Mouse (Mus musculus) limb, embryonic 12.5 days (tissue): ENCODE data around the gene Mylip. TPM values are rescaled to one million over a fixed set of nuclear protein-coding genes. Genes with fewer than 3 reads are reported as not detected.

Source experiments
- ATAC-seq: fragments of 200-750 bp; cut with Nextera tagmentation; 2 replicates; pipeline ENCODE4 v1.8.0; 2017; ENCODE audit warnings: low read depth, moderate TSS enrichment; ENCODE audit not compliant: insufficient number of reproducible peaks, insufficient read depth, low FRiP score, low TSS enrichment
- H3K27ac ChIP-seq: fragments of 300-500 bp; sonication (generic); 2 replicates; pipeline ENCODE4 v1.5.1; 2016; ENCODE audit warnings: mild to moderate bottlenecking, moderate library complexity
- H3K27me3 ChIP-seq: fragments of 300-500 bp; sonication (generic); 2 replicates; pipeline ENCODE4 v1.6.1; 2016; ENCODE audit warnings: mild to moderate bottlenecking, moderate library complexity
- H3K36me3 ChIP-seq: fragments of 300-500 bp; sonication (generic); 2 replicates; pipeline ENCODE4 v1.6.1; 2016; ENCODE audit warnings: mild to moderate bottlenecking, moderate library complexity
- H3K4me1 ChIP-seq: fragments of 300-500 bp; sonication (generic); replicated peaks from 2 replicates; pipeline ENCODE4 v1.6.1; 2016
- H3K4me2 ChIP-seq: fragments of 300-500 bp; sonication (generic); 2 replicates; pipeline ENCODE4 v1.6.1; 2016; ENCODE audit warnings: mild to moderate bottlenecking, moderate library complexity
- H3K4me3 ChIP-seq: fragments of 300-500 bp; sonication (generic); replicated peaks from 2 replicates; pipeline ENCODE4 v1.5.1; 2016; ENCODE audit warnings: mild to moderate bottlenecking
- H3K9ac ChIP-seq: fragments of 300-500 bp; sonication (generic); replicated peaks from 2 replicates; pipeline ENCODE4 v1.6.1; 2016; ENCODE audit warnings: mild to moderate bottlenecking, moderate library complexity
- H3K9me3 ChIP-seq: fragments of 300-500 bp; sonication (generic); 2 replicates; pipeline ENCODE4 v1.6.1; 2016; ENCODE audit warnings: mild to moderate bottlenecking, moderate library complexity
- WGBS: fragments of 180-500 bp; shearing (Covaris S2); methylation state at CpG from one replicate; pipeline ENCODE4 v1.1.7; 2016; 5-methylcytosine and 5-hydroxymethylcytosine counted together
- polyA plus RNA-seq: library from polyadenylated mRNA; unstranded; fragments of >200 nt; fragmentation: Nextera tagmentation; extraction: Ambion mirVana; gene quantifications from 2 replicates; pipeline ENCODE4 v1.2.1, GENCODE M21; 2016

The Mylip gene
- polyA plus RNA-seq, 1 experiment from 2014 or later, result 25.4 TPM

DNA sequence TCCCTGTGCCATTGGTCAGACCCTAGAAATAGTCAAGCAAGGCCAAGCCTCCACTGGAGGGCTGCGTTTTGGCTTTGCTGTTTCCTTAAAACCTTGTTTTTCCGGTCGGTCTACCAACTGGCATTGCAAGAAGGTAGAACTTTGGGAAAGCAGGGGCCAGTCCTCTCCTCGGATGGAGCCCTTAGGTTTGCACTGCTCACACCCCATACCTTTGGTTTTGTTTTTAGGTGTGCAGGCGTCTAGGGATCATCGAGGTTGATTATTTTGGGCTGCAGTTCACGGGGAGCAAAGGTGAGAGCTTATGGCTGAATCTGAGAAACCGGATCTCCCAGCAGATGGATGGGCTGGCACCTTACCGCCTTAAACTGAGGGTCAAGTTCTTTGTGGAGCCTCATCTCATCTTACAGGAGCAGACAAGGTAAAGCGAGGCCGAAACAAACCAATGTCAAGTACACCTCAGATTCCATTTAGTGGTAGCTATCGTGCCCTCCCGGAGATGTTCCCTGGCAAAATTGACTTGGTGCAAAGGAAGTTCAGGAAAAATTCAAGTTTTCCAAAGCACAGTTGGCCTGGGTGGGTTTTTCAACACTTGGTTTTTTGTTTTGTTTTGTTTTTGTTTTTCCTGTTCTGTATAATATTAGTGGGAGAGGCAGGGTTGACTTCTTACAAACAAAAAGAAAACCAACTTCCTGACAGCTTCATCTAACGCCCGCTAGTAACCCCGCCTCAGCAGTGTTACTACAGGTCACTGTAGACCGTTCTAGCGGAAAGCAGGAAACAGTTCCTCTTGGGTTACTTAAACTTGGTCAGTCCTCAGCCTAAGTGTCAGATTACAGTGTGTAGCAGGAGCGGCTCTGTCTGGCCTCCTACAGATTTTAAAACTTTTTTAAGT lies 1.7 kb downstream of the Mylip start:
- peak; percentile 53; the same call in 1 of the 2 replicates for ATAC-seq
- no peaks in the 10 kb centered on the region for H3K27me3 ChIP-seq
- 18% methylated on average over 19 of the region's 19 CpGs for WGBS
- H3K4me2 ChIP-seq, result peak overlapping the region; percentile 84
- H3K4me3 ChIP-seq, result peak overlapping the region; percentile 92
- no peaks in the 10 kb centered on the region for H3K9me3 ChIP-seq
- peak overlapping the region; percentile 94 for H3K27ac ChIP-seq
- H3K36me3 ChIP-seq, result peaks cover 12% of the 10 kb centered on the region; the same call in 1 of the 2 replicates
- peaks cover 38% of the 10 kb centered on the region for H3K4me1 ChIP-seq
- peak overlapping the region; percentile 89 for H3K9ac ChIP-seq

DNA sequence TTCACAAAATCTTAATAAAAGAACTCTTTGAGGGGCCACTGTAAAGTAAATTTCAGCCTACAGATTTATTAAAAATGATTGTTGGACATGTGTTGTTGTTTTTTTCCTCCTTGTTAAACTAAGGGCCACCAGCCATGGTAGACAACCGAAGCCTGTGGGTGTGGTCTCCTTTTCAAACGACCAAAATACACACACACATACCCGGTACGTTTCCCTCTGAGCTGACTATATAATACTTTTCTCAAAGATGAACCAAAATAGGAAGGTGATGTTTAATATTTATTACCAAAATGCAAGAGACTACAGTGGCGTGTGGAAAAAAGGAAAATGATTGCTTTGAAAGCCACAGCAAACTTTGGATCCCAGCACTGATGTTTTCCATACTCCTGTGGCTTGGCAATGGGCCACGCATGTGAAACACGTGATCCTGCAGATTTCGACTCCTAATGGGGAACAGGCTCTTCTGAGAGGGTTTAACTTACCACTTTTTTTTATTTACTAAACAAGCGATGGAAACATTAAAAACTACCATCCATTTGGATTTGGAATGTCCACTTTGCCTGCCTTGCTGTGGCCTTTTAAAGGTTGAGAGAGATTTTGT lies 2.4 kb downstream of the Mylip start:
- Histone ChIP-seq H3K9ac (no peak overlapping the region; the same call in 1 of the 2 replicates), H3K36me3 (peaks cover 15% of the 10 kb centered on the region; the same call in 1 of the 2 replicates), H3K9me3 (no peaks in the 10 kb centered on the region), H3K4me2 (peak overlapping the region; percentile 84), H3K4me1 (peaks cover 45% of the 10 kb centered on the region), H3K27ac (peak overlapping the region; percentile 94), H3K27me3 (no peaks in the 10 kb centered on the region), H3K4me3 (peak overlapping the region; percentile 92)
- ATAC-seq, result no peak
- 14% methylated on average over 9 of the region's 9 CpGs for WGBS

DNA sequence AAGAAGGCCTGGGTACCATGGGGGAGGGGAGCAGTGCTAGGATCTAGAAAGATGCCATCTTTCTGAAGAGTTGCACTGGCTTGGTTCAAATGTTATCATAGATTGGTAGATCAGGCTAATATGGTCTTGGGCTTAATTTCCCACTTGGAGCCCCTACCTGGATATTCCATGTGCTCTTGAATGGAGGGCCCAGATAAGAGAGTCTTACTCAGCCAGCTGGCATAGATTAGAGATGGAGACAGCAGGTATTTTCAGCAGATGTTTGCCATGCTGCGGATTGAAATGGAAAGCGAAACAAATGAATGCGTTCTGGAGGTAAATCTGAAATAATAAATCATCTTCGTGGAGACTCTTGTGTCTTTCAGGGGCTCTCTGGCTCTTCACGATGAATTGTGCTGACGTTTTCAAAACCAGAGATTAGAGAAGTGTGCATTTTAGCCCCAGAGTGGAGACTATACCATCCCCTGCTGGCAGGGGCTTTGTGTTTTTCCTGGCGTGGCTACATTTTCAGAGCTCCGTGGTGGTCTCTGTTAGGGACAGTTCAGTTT lies 4.8 kb downstream of the Mylip start:
- WGBS, result 46% methylated on average over 8 of the region's 8 CpGs
- H3K4me1 ChIP-seq, result peaks cover 69% of the 10 kb centered on the region
- peaks cover 21% of the 10 kb centered on the region; the same call in 1 of the 2 replicates for H3K36me3 ChIP-seq
- H3K9ac ChIP-seq, result no peak overlapping the region
- no peak overlapping the region for H3K4me3 ChIP-seq
- peak overlapping the region; percentile 73 for H3K27ac ChIP-seq
- no peaks in the 10 kb centered on the region for H3K9me3 ChIP-seq
- peak overlapping the region; percentile 84 for H3K4me2 ChIP-seq
- ATAC-seq, result no peak
- no peaks in the 10 kb centered on the region for H3K27me3 ChIP-seq

DNA sequence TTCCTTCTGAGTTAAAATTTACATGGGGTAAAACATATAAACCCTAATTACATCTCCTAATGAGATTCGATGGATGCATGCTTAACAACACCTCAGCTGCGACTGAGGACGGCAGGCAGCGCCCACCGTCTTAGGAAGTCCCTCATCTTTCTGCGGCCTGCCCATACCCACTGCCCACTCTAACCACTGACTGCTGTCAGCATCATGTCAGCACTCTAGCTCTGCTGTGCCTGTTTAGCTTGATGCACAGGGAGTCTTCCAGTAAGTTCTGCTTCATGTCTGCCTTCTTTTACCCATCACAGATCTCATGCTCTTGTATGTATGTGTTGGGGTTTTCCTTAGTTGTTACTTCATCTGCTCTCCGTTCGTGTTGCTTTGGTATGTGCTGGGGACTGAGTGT lies 7.2 kb downstream of the Mylip start:
- no peaks in the 10 kb centered on the region for H3K27me3 ChIP-seq
- no peaks in the 10 kb centered on the region for H3K9me3 ChIP-seq
- peaks cover 82% of the 10 kb centered on the region for H3K4me1 ChIP-seq
- H3K36me3 ChIP-seq, result peaks cover 28% of the 10 kb centered on the region
- 53% methylated on average over 8 of the region's 8 CpGs for WGBS
- peak overlapping the region; percentile 18 for H3K4me2 ChIP-seq
- 0 out of 2 replicates have a peak overlapping the region, but pooled peaks have one; percentile 34 for H3K9ac ChIP-seq
- no peak for ATAC-seq
- no peak overlapping the region for H3K4me3 ChIP-seq
- H3K27ac ChIP-seq, result peak overlapping the region; percentile 92

DNA sequence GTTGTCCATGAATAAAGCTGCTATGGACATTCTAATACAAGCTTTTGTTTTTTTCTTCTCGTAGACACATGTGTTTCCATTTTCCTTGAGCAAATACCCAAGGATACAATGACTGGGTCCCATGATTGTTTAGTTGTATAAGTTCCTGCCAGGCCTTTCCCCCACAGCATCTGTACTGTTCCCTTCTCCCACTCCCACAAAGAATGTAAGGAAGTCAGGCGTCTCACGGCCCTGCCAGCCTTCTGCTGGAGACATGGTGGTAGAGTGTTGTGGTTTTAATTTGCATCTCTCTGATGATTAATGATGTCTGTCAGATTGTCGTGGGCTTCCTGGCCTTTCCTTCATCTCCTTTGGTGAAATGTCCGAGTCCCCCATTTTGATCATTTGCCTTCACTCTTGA lies 7.7 kb downstream of the Mylip start:
- 18% methylated on average over 5 of the region's 5 CpGs for WGBS
- H3K4me3 ChIP-seq, result no peak overlapping the region
- no peak for ATAC-seq
- peak overlapping the region; percentile 18 for H3K4me2 ChIP-seq
- no peaks in the 10 kb centered on the region for H3K9me3 ChIP-seq
- H3K9ac ChIP-seq, result no peak overlapping the region
- no peaks in the 10 kb centered on the region for H3K27me3 ChIP-seq
- H3K36me3 ChIP-seq, result peaks cover 28% of the 10 kb centered on the region
- peaks cover 87% of the 10 kb centered on the region for H3K4me1 ChIP-seq
- H3K27ac ChIP-seq, result peak overlapping the region; percentile 92

DNA sequence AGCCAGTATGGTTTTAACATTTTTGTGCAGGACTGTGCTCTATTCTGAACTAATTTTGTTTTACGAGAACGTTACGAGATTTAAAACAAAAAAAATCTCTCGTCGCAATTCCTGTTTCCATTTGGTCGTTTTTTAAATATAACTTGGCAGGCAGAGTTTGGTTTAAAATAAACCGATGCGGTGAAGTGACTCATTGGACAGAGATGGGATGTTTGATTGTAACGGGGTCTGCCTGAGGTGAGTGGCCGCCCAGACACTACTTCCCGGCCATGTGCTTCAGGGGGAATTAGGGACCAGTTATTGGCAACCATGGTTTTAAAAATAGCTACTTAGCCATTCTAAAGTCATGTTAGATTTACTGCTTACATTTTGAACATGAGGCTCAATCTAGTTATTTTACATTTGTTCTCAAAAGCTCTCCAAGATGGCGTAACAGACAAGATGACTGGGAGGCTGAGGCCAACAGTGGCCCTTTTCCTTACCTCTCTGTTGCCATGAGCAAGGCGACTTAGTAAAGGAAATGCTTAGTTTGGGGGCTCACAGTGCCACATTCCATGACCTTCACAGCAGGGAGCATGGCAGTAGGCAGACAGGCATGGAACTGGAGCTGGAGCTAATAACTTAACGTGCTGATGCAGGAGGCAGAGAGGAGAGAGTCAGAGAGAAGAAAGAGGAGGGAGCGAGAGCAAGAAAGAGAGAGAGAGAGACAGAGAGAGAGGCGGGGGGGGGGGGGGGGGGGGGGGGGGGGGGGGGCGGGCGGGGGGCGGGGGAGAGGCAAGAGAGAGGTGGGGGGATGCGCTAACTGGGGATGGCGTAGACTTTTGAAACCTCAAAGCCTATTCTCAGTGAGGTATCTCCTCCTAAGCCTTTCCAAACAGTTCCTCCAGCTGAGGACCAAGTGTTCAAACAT lies 8.6 kb downstream of the Mylip start:
- Histone ChIP-seq H3K36me3 (peaks cover 27% of the 10 kb centered on the region), H3K9ac (no peak overlapping the region), H3K4me2 (peak overlapping the region; percentile 18), H3K9me3 (no peaks in the 10 kb centered on the region), H3K27ac (peak overlapping the region; percentile 92), H3K4me1 (peaks cover 88% of the 10 kb centered on the region), H3K4me3 (no peak overlapping the region), H3K27me3 (no peaks in the 10 kb centered on the region)
- ATAC-seq, result no peak
- 34% methylated on average over 19 of the region's 21 CpGs for WGBS

DNA sequence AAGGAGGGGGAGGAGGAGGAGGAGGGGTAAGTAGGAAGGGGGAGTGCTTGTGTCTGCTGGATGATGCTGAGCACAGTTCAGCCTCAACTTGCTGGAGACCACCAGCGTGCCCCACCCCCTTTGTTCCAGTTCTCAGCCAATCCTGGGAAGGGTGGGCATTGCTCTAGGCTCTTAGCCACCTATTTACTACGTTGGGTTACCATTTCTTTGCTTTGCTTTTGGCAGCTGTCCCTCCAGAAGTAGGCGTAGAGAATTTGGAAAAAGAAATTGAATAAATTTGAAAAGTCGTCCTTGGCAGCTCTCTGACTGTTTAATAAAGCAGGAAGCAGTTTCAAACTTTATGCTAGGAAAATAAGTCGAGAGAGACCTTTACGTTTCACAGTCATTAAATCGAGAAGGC lies 11.2 kb downstream of the Mylip start:
- H3K36me3 ChIP-seq, result peaks cover 40% of the 10 kb centered on the region
- H3K9me3 ChIP-seq, result no peaks in the 10 kb centered on the region
- H3K27ac ChIP-seq, result no peak overlapping the region
- no peaks in the 10 kb centered on the region for H3K27me3 ChIP-seq
- no peak overlapping the region for H3K4me2 ChIP-seq
- no peak overlapping the region for H3K9ac ChIP-seq
- peaks cover 67% of the 10 kb centered on the region for H3K4me1 ChIP-seq
- H3K4me3 ChIP-seq, result no peak overlapping the region
- no peak for ATAC-seq
- WGBS, result 69% methylated on average over 7 of the region's 7 CpGs

DNA sequence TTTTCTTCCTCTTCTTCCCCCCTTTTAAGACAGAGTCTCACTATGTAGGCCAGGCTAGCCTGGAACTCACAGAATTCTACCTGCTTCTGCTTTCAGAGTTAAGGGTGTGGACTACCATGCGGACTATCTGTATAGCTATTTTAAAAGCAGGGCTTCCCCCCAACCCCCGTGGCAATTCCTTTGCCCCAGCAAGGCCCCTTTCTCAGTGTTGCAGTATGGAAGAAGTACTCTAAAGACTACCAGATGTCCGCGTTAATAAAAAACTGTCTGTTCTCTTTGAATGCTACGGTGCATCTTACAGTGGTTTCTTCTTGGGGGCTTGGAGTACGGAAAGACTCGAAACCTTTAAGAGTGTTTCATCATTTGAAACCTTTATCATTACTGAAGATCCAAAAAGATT lies 12.3 kb downstream of the Mylip start:
- H3K4me1 ChIP-seq, result peaks cover 56% of the 10 kb centered on the region
- H3K36me3 ChIP-seq, result peaks cover 48% of the 10 kb centered on the region
- H3K27ac ChIP-seq, result peak overlapping the region; percentile 89
- no peaks in the 10 kb centered on the region for H3K9me3 ChIP-seq
- no peaks in the 10 kb centered on the region for H3K27me3 ChIP-seq
- no peak overlapping the region; the same call in 1 of the 2 replicates for H3K9ac ChIP-seq
- no peak for ATAC-seq
- peak overlapping the region; percentile 10; the same call in 1 of the 2 replicates for H3K4me2 ChIP-seq
- H3K4me3 ChIP-seq, result no peak overlapping the region
- WGBS, result 58% methylated on average over 7 of the region's 7 CpGs

DNA sequence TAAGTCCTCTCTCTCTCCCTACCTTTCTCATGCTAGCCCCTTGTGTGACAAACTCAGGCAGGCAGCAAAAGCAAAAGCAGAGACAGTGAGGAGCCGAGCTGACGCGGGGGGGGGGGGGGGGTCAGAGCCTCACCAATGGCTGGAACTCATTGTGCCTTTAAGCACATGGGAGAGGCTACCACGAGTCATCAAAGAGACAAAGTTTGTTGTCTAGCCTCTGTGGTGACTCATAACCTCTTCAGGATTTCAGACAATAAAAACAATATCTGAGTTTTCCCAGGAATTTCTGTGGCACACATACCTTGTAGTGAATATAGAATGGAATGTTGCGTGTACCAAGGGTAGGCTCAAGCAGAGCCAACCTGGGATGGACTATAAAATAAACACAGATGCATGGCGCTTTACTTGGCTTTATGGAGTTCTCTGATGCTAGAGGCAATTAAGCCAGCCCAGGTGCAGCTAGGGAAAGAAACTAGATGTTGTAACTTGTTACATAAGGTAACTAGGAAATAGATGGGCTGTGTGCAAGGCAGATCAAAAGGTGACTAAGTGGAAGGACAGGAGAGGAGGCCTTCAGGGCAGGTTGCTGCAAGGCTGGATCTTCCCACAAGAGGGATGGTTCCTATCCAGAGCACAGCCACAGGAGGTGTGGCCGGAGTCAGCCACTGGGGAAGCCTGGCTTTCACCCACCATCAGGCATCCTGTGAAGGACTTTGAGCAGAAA lies 12.9 kb downstream of the Mylip start:
- Histone ChIP-seq H3K27me3 (no peaks in the 10 kb centered on the region), H3K27ac (peak overlapping the region; percentile 89), H3K9ac (no peak overlapping the region; the same call in 1 of the 2 replicates), H3K4me3 (no peak overlapping the region), H3K9me3 (no peaks in the 10 kb centered on the region), H3K4me2 (peak overlapping the region; percentile 10; the same call in 1 of the 2 replicates), H3K36me3 (peaks cover 54% of the 10 kb centered on the region), H3K4me1 (peaks cover 50% of the 10 kb centered on the region)
- WGBS, result 40% methylated on average over 6 of the region's 7 CpGs
- ATAC-seq, result no peak

DNA sequence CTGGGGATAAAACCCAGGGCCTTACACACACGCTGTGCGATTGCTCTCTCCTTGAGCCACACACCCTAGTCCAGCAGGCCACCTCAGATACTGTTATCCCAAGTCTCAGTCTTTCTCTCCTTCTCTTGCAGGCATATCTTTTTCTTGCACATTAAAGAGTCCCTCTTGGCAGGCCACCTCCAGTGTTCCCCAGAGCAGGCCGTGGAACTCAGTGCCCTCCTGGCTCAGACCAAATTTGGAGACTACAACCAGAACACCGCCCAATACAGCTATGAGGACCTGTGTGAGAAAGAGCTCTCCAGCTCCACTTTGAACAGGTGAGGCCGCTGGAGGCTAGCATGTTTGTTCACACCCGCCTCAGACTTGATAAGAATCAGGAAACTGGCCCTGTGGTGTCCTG lies 14.7 kb downstream of the Mylip start:
- Histone ChIP-seq H3K4me1 (peaks cover 32% of the 10 kb centered on the region), H3K9me3 (no peaks in the 10 kb centered on the region), H3K9ac (no peak overlapping the region), H3K27ac (no peak overlapping the region), H3K4me2 (no peak overlapping the region), H3K4me3 (no peak overlapping the region), H3K27me3 (no peaks in the 10 kb centered on the region), H3K36me3 (peaks cover 66% of the 10 kb centered on the region)
- ATAC-seq, result no peak
- WGBS, result 98% methylated on average over 6 of the region's 6 CpGs
